Mouse (Mus musculus) CH12.LX (cell line): ENCODE results near the gene Tbrg1. TPM values are rescaled to one million over a fixed set of nuclear protein-coding genes. Genes with fewer than 3 reads are reported as not detected.

Experiments used
- DNase-seq: peaks from one replicate; pipeline ENCODE4 v3.0.0-alpha.2; 2013; ENCODE audit errors: extremely low read depth
- H3K27ac ChIP-seq: 2 replicates; pipeline ENCODE4 v1.5.1; 2012; ENCODE audit warnings: low read depth, mild to moderate bottlenecking, control low read depth, moderate library complexity; ENCODE audit not compliant: insufficient read depth
- H3K27me3 ChIP-seq: replicated peaks from 2 replicates; pipeline ENCODE3; 2012; ENCODE audit warnings: inconsistent platforms
- H3K36me3 ChIP-seq, 2 experiments: replicated peaks in 1 of 2; 2 replicates each; pipeline versions ENCODE3 to v1.6.1; 2012; ENCODE audit warnings: inconsistent platforms in 1 of 2, low read length in 1 of 2, mild to moderate bottlenecking in 1 of 2, mixed read lengths in 1 of 2, moderate library complexity in 1 of 2; ENCODE audit not compliant: control insufficient read depth in 1 of 2, insufficient read depth in 1 of 2
- H3K4me1 ChIP-seq, 2 experiments: 2 replicates each; pipeline ENCODE4 v1.6.1; 2012; ENCODE audit warnings: inconsistent platforms in 1 of 2, moderate library complexity in 1 of 2; ENCODE audit not compliant: insufficient read depth in 2 of 2, control insufficient read depth in 1 of 2
- H3K4me2 ChIP-seq: 2 replicates; pipeline ENCODE4 v1.6.1; 2012; ENCODE audit warnings: low read depth, mild to moderate bottlenecking, control low read depth; ENCODE audit not compliant: poor library complexity, insufficient read depth, severe bottlenecking
- H3K4me3 ChIP-seq, 3 experiments: fragments of 150-350 bp in 1 of 3; sonication (generic) in 1 of 3; replicated peaks in 1 of 3; 2 replicates each; pipeline versions ENCODE3 to v1.5.1; 2011 to 2012; ENCODE audit warnings: low read depth in 2 of 3, low read length in 2 of 3, mild to moderate bottlenecking in 2 of 3, moderate library complexity in 2 of 3, control low read depth in 1 of 3, improper control_type of control experiment in 1 of 3, inconsistent platforms in 1 of 3, mixed read lengths in 1 of 3; ENCODE audit not compliant: poor library complexity in 1 of 3
- H3K79me2 ChIP-seq: replicated peaks from 2 replicates; pipeline ENCODE4 v1.6.1; 2012; ENCODE audit warnings: mild to moderate bottlenecking, moderate library complexity; ENCODE audit not compliant: control insufficient read depth, poor library complexity, insufficient read depth, severe bottlenecking; ENCODE audit errors: extremely low read depth
- H3K9ac ChIP-seq: 2 replicates; pipeline ENCODE4 v1.6.1; 2012; ENCODE audit warnings: low read depth, mild to moderate bottlenecking, control low read depth, moderate library complexity; ENCODE audit not compliant: insufficient read depth
- H3K9me3 ChIP-seq: replicated peaks from 2 replicates; pipeline ENCODE3; 2012; ENCODE audit warnings: low read length, inconsistent platforms, mixed read lengths
- CHD2 ChIP-seq: IDR thresholded peaks from 2 replicates; pipeline ENCODE4 v1.6.1; 2011; ENCODE audit warnings: low read length, improper control_type of control experiment
- CTCF ChIP-seq, 2 experiments: IDR thresholded peaks in 1 of 2; conservative IDR thresholded peaks in 1 of 2; 2 replicates each; pipeline ENCODE4 v1.5.1; 2011 to 2012; ENCODE audit warnings: low read depth in 2 of 2, low read length in 2 of 2, improper control_type of control experiment in 1 of 2, inconsistent platforms in 1 of 2, mild to moderate bottlenecking in 1 of 2, moderate library complexity in 1 of 2
- ELF1 ChIP-seq: IDR thresholded peaks from 2 replicates; pipeline ENCODE4 v1.6.1; 2014; ENCODE audit warnings: low read depth, mild to moderate bottlenecking, inconsistent platforms, low read length, improper control_type of control experiment
- ETS1 ChIP-seq: conservative IDR thresholded peaks from 2 replicates; pipeline ENCODE4 v1.6.1; 2012; ENCODE audit warnings: low read depth, mild to moderate bottlenecking, inconsistent platforms, low read length, improper control_type of control experiment, moderate library complexity
- GABPA ChIP-seq: IDR thresholded peaks from 2 replicates; pipeline ENCODE4 v1.6.1; 2012; ENCODE audit warnings: low read depth, low read length, improper control_type of control experiment, inconsistent platforms; ENCODE audit not compliant: insufficient replicate concordance
- HCFC1 ChIP-seq: IDR thresholded peaks from 2 replicates; pipeline ENCODE4 v1.6.1; 2012; ENCODE audit warnings: low read depth, mild to moderate bottlenecking, inconsistent platforms, low read length, improper control_type of control experiment
- IRF4 ChIP-seq: IDR thresholded peaks from 2 replicates; pipeline ENCODE4 v1.6.1; 2014; ENCODE audit warnings: low read depth, mild to moderate bottlenecking, inconsistent platforms, low read length, improper control_type of control experiment
- JUN ChIP-seq: IDR thresholded peaks from 2 replicates; pipeline ENCODE4 v1.6.1; 2011; ENCODE audit warnings: low read depth, mild to moderate bottlenecking, low read length, improper control_type of control experiment, moderate library complexity; ENCODE audit not compliant: insufficient read depth
- KAT2A ChIP-seq: IDR thresholded peaks from 2 replicates; pipeline ENCODE4 v1.6.1; 2012; ENCODE audit warnings: low read length, improper control_type of control experiment, inconsistent platforms; ENCODE audit not compliant: insufficient replicate concordance
- MAFK ChIP-seq: IDR thresholded peaks from 2 replicates; pipeline ENCODE4 v1.6.1; 2011; ENCODE audit warnings: low read length, improper control_type of control experiment; ENCODE audit not compliant: insufficient replicate concordance
- MAX ChIP-seq: IDR thresholded peaks from 2 replicates; pipeline ENCODE4 v1.6.1; 2011; ENCODE audit warnings: low read length, improper control_type of control experiment
- MAZ ChIP-seq: IDR thresholded peaks from 2 replicates; pipeline ENCODE4 v1.6.1; 2012; ENCODE audit warnings: low read depth, mild to moderate bottlenecking, inconsistent platforms, low read length, improper control_type of control experiment, moderate library complexity
- MEF2A ChIP-seq: IDR thresholded peaks from 2 replicates; pipeline ENCODE4 v1.6.1; 2014; ENCODE audit warnings: low read depth, mild to moderate bottlenecking, inconsistent platforms, low read length, improper control_type of control experiment, borderline replicate concordance
- MXI1 ChIP-seq: IDR thresholded peaks from 2 replicates; pipeline ENCODE4 v1.6.1; 2011; ENCODE audit warnings: mild to moderate bottlenecking, low read depth, low read length, improper control_type of control experiment
- NELFE ChIP-seq: IDR thresholded peaks from 2 replicates; pipeline ENCODE4 v1.6.1; 2011; ENCODE audit warnings: low read depth, low read length, improper control_type of control experiment
- NRF1 ChIP-seq: IDR thresholded peaks from 2 replicates; pipeline ENCODE4 v1.6.1; 2014; ENCODE audit warnings: low read depth, mild to moderate bottlenecking, inconsistent platforms, low read length, improper control_type of control experiment, moderate library complexity
- POLR2AphosphoS2 ChIP-seq: IDR thresholded peaks from 2 replicates; pipeline ENCODE4 v1.6.1; 2011; ENCODE audit warnings: low read depth, low read length, improper control_type of control experiment
- RCOR1 ChIP-seq: conservative IDR thresholded peaks from 2 replicates; pipeline ENCODE4 v1.6.1; 2012; ENCODE audit warnings: low read depth, mild to moderate bottlenecking, inconsistent platforms, low read length, improper control_type of control experiment
- SIN3A ChIP-seq: IDR thresholded peaks from 2 replicates; pipeline ENCODE4 v1.6.1; 2012; ENCODE audit warnings: low read length, improper control_type of control experiment, inconsistent platforms
- SMC3 ChIP-seq: IDR thresholded peaks from 2 replicates; pipeline ENCODE4 v1.6.1; 2011; ENCODE audit warnings: low read depth, low read length, improper control_type of control experiment
- TBP ChIP-seq: conservative IDR thresholded peaks from 2 replicates; pipeline ENCODE4 v1.6.1; 2011; ENCODE audit warnings: low read depth, low read length, improper control_type of control experiment
- TCF12 ChIP-seq: IDR thresholded peaks from 2 replicates; pipeline ENCODE4 v1.6.1; 2014; ENCODE audit warnings: low read depth, mild to moderate bottlenecking, inconsistent platforms, low read length, improper control_type of control experiment
- UBTF ChIP-seq: IDR thresholded peaks from 2 replicates; pipeline ENCODE4 v1.6.1; 2012; ENCODE audit warnings: low read depth, mild to moderate bottlenecking, inconsistent platforms, low read length, improper control_type of control experiment, moderate library complexity
- USF1 ChIP-seq: IDR thresholded peaks from 2 replicates; pipeline ENCODE4 v1.6.1; 2014; ENCODE audit warnings: low read depth, mild to moderate bottlenecking, inconsistent platforms, low read length, improper control_type of control experiment
- ZNF384 ChIP-seq: IDR thresholded peaks from 2 replicates; pipeline ENCODE4 v1.6.1; 2012; ENCODE audit warnings: low read depth, low read length, improper control_type of control experiment, inconsistent platforms
- dilution Hi-C: fragments of 300-500 bp; cut with MboI; formaldehyde crosslinking; loops from 2 replicates; pipeline ENCODE4 v1.14.3; 2020; ENCODE audit warnings: low sequenced_read_pairs; ENCODE audit not compliant: extremely low pct_unique_long_range_greater_than_20kb, extremely low pct_ligation_motif_present
- in situ Hi-C: fragments of 300-500 bp; cut with MboI; formaldehyde crosslinking; loops from 3 replicates; pipeline ENCODE4 v1.14.3; 2019; ENCODE audit warnings: low sequenced_read_pairs, low pct_ligation_motif_present, low pct_unique_long_range_greater_than_20kb, mixed read lengths
- polyA plus RNA-seq: library from polyadenylated mRNA; unstranded; fragments of >175 nt; gene quantifications from 2 replicates; pipeline ENCODE4 v1.2.1, GENCODE M21; 2012; ENCODE audit warnings: low read depth; ENCODE audit not compliant: insufficient read length
- total RNA-seq, 2 experiments: library from RNA; depleted of rRNA; stranded (reverse); fragments of 300-350 nt in 1 of 2; fragments of >200 nt in 1 of 2; gene quantifications; 2 replicates each; pipeline ENCODE4 v1.2.3; 2012 to 2014

Tbrg1 gene
- total and polyA plus RNA-seq, 3 experiments, result 97.4 to 115 (median 103) TPM

GRCm38 (mm10) chr9:37613182-37613910 is 43.8 kb downstream of the Tbrg1 start, which contains the start of gene Spa17 (continued):
- no peak for TF ChIP-seq SMC3
- TF ChIP-seq MXI1, result peak; percentile 88
- TF ChIP-seq MAX, result peak; percentile 18; the same call in 1 of the 2 replicates
- TF ChIP-seq GABPA, result no peak
- TF ChIP-seq MAZ, result peak; percentile 29; the same call in 1 of the 2 replicates
- TF ChIP-seq IRF4, result no peak
- no peak for TF ChIP-seq RCOR1
- TF ChIP-seq USF1, result no peak
- no peak for TF ChIP-seq POLR2AphosphoS2
- TF ChIP-seq NELFE, result 0 out of 2 replicates have a peak, but pooled peaks have one; percentile 44
- 0 out of 2 replicates have a peak, but pooled peaks have one; percentile 28 for TF ChIP-seq KAT2A
- peak; percentile 82 for TF ChIP-seq ELF1

- H3K27ac ChIP-seq, result no peak overlapping the region
- no peaks in the 10 kb centered on the region for H3K9me3 ChIP-seq
- H3K36me3 ChIP-seq, result no peaks in the 10 kb centered on the region
- no peaks in the 10 kb centered on the region for H3K27me3 ChIP-seq
- no peak overlapping the region for H3K4me3 ChIP-seq
- H3K4me1 ChIP-seq, result peaks cover 0 to 11% of the 10 kb centered on the region in 2 experiments; a peak in 2 of 4 replicates
- in situ Hi-C loops (no loop called here), dilution Hi-C loops (no loop called here)
- no peak for DNase-seq
- H3K4me2 ChIP-seq, result no peak overlapping the region
- H3K79me2 ChIP-seq, result no peaks in the 10 kb centered on the region
- TF ChIP-seq POLR2AphosphoS2 (no peak), USF1 (no peak), KAT2A (no peak), TBP (no peak), GABPA (no peak), UBTF (no peak), CTCF (conservative IDR thresholded peaks at IDR 0.05 in 1 of 2, IDR thresholded peaks at IDR 0.05 in 1 of 2; ENCODE audit: low read depth in 2 of 2, low read length in 2 of 2) (no peak), TCF12 (no peak), MAZ (no peak), ZNF384 (no peak), SIN3A (no peak), ETS1 (no peak), MAFK (no peak), HCFC1 (no peak), NRF1 (no peak), IRF4 (no peak), CHD2 (no peak), JUN (no peak), MEF2A (no peak)
- H3K9ac ChIP-seq, result no peak overlapping the region
These were observed 47.6 kb downstream of the Tbrg1 start for GRCm38 (mm10) chr9:37609558-37609957.
